Mouse (Mus musculus) myocyte (in vitro differentiated cells): ENCODE results near the gene AI661453. TPM values are rescaled to one million over a fixed set of nuclear protein-coding genes. Genes with fewer than 3 reads are reported as not detected.

Source experiments
- H3K27me3 ChIP-seq: one replicate; pipeline ENCODE4 v1.6.1; 2011; ENCODE audit not compliant: control insufficient read depth, insufficient read depth, insufficient read length
- H3K36me3 ChIP-seq: one replicate; pipeline ENCODE4 v1.6.1; 2011; ENCODE audit not compliant: control insufficient read depth, insufficient read depth
- H3K4me2 ChIP-seq: one replicate; pipeline ENCODE4 v1.6.1; 2011; ENCODE audit warnings: low read depth, control low read depth
- H3K4me3 ChIP-seq: one replicate; pipeline ENCODE4 v1.5.1; 2011; ENCODE audit warnings: mild to moderate bottlenecking, control low read depth, moderate library complexity
- H3K79me2 ChIP-seq: one replicate; pipeline ENCODE4 v1.6.1; 2011; ENCODE audit not compliant: control insufficient read depth, insufficient read depth
- H3ac ChIP-seq: one replicate; pipeline ENCODE4 v1.6.1; 2011; ENCODE audit not compliant: control insufficient read depth, insufficient read length
- CEBPB ChIP-seq: IDR thresholded peaks from 2 replicates; pipeline ENCODE4 v1.6.1; 2011; ENCODE audit warnings: mild to moderate bottlenecking, moderate library complexity; ENCODE audit not compliant: poor library complexity, insufficient read depth, severe bottlenecking
- E2F4 ChIP-seq: IDR thresholded peaks from one replicate; pipeline ENCODE4 v1.6.1; 2011; ENCODE audit warnings: mild to moderate bottlenecking, control low read depth, moderate library complexity; ENCODE audit not compliant: insufficient read depth
- MAX ChIP-seq: IDR thresholded peaks from one replicate; pipeline ENCODE4 v1.6.1; 2011; ENCODE audit warnings: low read depth, mild to moderate bottlenecking, control low read depth
- MYOD1 ChIP-seq, 3 experiments: IDR thresholded peaks; one replicate each; pipeline ENCODE4 v1.6.1; 2011; ENCODE audit warnings: control low read depth in 2 of 3, low read depth in 2 of 3, mild to moderate bottlenecking in 2 of 3, moderate library complexity in 1 of 3; ENCODE audit not compliant: insufficient read length in 2 of 3, control insufficient read depth in 1 of 3
- MYOG ChIP-seq, 3 experiments: IDR thresholded peaks; one replicate each; pipeline ENCODE4 v1.6.1; 2011; ENCODE audit warnings: control low read depth in 2 of 3, low read depth in 2 of 3, mild to moderate bottlenecking in 2 of 3; ENCODE audit not compliant: insufficient read length in 2 of 3, control insufficient read depth in 1 of 3, insufficient read depth in 1 of 3
- POLR2A ChIP-seq: IDR thresholded peaks from one replicate; pipeline ENCODE4 v1.6.1; 2011; ENCODE audit warnings: low read depth, mild to moderate bottlenecking, control low read depth, moderate library complexity; ENCODE audit not compliant: insufficient read length
- POLR2AphosphoS2 ChIP-seq: IDR thresholded peaks from one replicate; pipeline ENCODE4 v1.6.1; 2011; ENCODE audit warnings: low read depth, control low read depth; ENCODE audit not compliant: insufficient read length
- REST ChIP-seq: IDR thresholded peaks from one replicate; pipeline ENCODE4 v1.6.1; 2011; ENCODE audit warnings: mild to moderate bottlenecking, control low read depth, moderate library complexity; ENCODE audit not compliant: insufficient read depth, insufficient read length
- SRF ChIP-seq: IDR thresholded peaks from one replicate; pipeline ENCODE4 v1.6.1; 2011; ENCODE audit warnings: low read depth; ENCODE audit not compliant: control insufficient read depth, insufficient read length
- TCF12 ChIP-seq: IDR thresholded peaks from one replicate; pipeline ENCODE4 v1.6.1; 2011; ENCODE audit warnings: mild to moderate bottlenecking, control low read depth; ENCODE audit not compliant: poor library complexity, insufficient read depth, severe bottlenecking
- TCF3 ChIP-seq: IDR thresholded peaks from one replicate; pipeline ENCODE4 v1.6.1; 2011; ENCODE audit warnings: low read depth, control low read depth; ENCODE audit not compliant: insufficient read length
- USF1 ChIP-seq: IDR thresholded peaks from one replicate; pipeline ENCODE4 v1.6.1; 2011; ENCODE audit warnings: low read depth, mild to moderate bottlenecking, control low read depth, moderate library complexity
- polyA plus RNA-seq: library from polyadenylated mRNA; unstranded; fragments of >200 nt; fragmentation: generic; extraction: Trizol; gene quantifications from one replicate; pipeline ENCODE4 v1.2.1, GENCODE M21; 2012; ENCODE audit warnings: missing spikeins

Gene AI661453
- polyA plus RNA-seq, 1 experiment, result 0.08 TPM

DNA sequence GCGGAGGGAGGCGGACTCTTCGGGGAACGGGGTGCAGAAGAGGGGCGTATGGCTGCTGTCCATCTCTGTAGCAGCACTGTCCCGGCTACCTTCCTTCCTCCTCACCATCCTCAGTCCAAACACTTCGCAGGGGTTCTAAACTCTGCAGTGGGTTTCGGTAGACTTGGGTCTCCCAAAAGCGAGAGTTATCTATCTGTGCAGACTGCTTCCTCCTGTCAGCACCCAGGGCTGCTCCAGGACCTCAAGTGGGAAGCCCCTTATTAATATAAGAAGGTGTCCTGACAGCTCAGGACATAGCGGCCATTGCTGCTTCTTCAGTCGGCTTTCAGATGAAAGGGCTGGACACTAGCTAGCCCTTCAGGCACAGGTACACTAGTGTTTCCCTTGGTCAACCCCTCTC, 28.6 kb downstream of the AI661453 start:
- Histone ChIP-seq H3K36me3 (no peaks in the 10 kb centered on the region), H3K27me3 (peaks cover 60% of the 10 kb centered on the region), H3ac (no peak overlapping the region), H3K79me2 (no peaks in the 10 kb centered on the region), H3K4me2 (no peak overlapping the region), H3K4me3 (no peak overlapping the region)
- no peak for TF ChIP-seq CEBPB
- TF ChIP-seq MYOG (IDR thresholded peaks at IDR 0.05; ENCODE audit: control insufficient read depth in 1 of 3, insufficient read depth in 1 of 3, insufficient read length in 2 of 3, low read depth in 2 of 3), result no peak
- TF ChIP-seq POLR2A, result no peak
- no peak for TF ChIP-seq TCF3
- no peak for TF ChIP-seq MAX
- TF ChIP-seq REST, result no peak
- TF ChIP-seq POLR2AphosphoS2, result no peak
- TF ChIP-seq MYOD1 (IDR thresholded peaks at IDR 0.05; ENCODE audit: control insufficient read depth in 1 of 3, insufficient read length in 2 of 3, low read depth in 2 of 3), result no peak
- no peak for TF ChIP-seq SRF
- TF ChIP-seq USF1, result no peak
- TF ChIP-seq TCF12, result no peak
- TF ChIP-seq E2F4, result no peak

GRCm38 (mm10) chr17:47466284-47466683, 29.9 kb downstream of the AI661453 start:
- no peak overlapping the region for H3K4me2 ChIP-seq
- TF ChIP-seq MAX, result no peak
- TF ChIP-seq TCF3, result no peak
- TF ChIP-seq TCF12, result no peak
- no peak for TF ChIP-seq USF1
- TF ChIP-seq E2F4, result no peak
- no peak for TF ChIP-seq POLR2AphosphoS2
- TF ChIP-seq POLR2A, result no peak
- no peak overlapping the region for H3K4me3 ChIP-seq
- peaks cover 59% of the 10 kb centered on the region for H3K27me3 ChIP-seq
- no peak overlapping the region for H3ac ChIP-seq
- H3K79me2 ChIP-seq, result no peaks in the 10 kb centered on the region
- H3K36me3 ChIP-seq, result no peaks in the 10 kb centered on the region

DNA sequence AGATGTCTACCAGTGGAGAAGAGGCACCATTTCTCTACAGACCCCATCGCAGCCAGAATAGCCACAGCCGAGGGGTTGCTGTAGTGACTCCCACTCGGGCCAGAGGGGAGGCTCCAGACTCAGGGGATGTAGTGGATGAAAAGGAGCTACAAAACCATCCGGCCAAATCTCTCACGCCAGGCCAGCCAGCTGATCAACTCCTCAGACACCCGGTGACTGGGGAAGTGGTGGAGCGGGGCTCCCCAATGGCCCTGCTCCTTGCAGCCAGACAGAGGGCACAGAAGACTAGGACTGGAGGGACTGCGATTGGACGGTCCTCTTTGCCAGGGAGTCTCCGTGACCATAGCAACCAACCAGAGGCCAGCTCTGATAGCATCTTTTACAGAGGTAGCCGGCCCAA, 31.2 kb downstream of the AI661453 start:
- Histone ChIP-seq H3K4me2 (no peak overlapping the region), H3K27me3 (peaks cover 59% of the 10 kb centered on the region)

DNA sequence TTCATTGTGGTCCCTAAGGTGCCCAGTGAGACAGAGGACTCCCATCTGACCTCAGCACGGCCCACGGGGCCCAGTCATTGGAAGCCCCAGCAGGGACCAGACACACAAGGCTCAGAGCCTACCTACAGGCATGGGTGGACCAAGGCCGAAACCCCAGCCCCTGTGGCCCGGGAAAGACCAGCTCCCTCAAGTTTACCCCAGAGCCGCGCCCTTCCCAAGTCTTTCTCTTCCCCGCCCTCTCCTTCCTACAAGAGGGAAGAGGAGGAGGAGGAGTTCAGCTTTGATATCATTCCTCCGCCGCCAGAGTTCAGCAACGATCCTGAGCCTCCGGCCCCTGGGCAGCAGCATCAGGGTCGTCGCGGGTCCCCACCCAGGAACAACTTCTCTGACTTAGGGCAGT, 31.6 kb downstream of the AI661453 start:
- Histone ChIP-seq H3ac (no peak overlapping the region), H3K79me2 (no peaks in the 10 kb centered on the region), H3K4me3 (no peak overlapping the region), H3K36me3 (no peaks in the 10 kb centered on the region), H3K27me3 (peaks cover 59% of the 10 kb centered on the region), H3K4me2 (no peak overlapping the region)
- TF ChIP-seq SRF (no peak), MAX (no peak), REST (no peak), TCF3 (no peak), E2F4 (no peak)

More for the DNA sequence above, 31.2 kb downstream of the AI661453 start:
- TF ChIP-seq USF1, result no peak
- no peak for TF ChIP-seq MYOG (IDR thresholded peaks at IDR 0.05; ENCODE audit: control insufficient read depth in 1 of 3, insufficient read depth in 1 of 3, insufficient read length in 2 of 3, low read depth in 2 of 3)
- no peak for TF ChIP-seq CEBPB
- TF ChIP-seq TCF12, result no peak
- TF ChIP-seq MAX, result no peak
- no peak overlapping the region for H3K4me3 ChIP-seq
- H3K79me2 ChIP-seq, result no peaks in the 10 kb centered on the region
- no peak overlapping the region for H3ac ChIP-seq
- H3K36me3 ChIP-seq, result no peaks in the 10 kb centered on the region

- TF ChIP-seq POLR2A (no peak), REST (no peak), SRF (no peak), USF1 (no peak), MYOD1 (IDR thresholded peaks at IDR 0.05; ENCODE audit: control insufficient read depth in 1 of 3, insufficient read length in 2 of 3, low read depth in 2 of 3) (no peak), POLR2AphosphoS2 (no peak)
- Histone ChIP-seq H3K79me2 (no peaks in the 10 kb centered on the region), H3ac (no peak overlapping the region), H3K4me2 (no peak overlapping the region), H3K4me3 (no peak overlapping the region), H3K27me3 (peaks cover 59% of the 10 kb centered on the region), H3K36me3 (no peaks in the 10 kb centered on the region)
Measured at GRCm38 (mm10) chr17:47468466-47468865, 32.1 kb downstream of the AI661453 start.

- Histone ChIP-seq H3K4me3 (no peak overlapping the region), H3K36me3 (no peaks in the 10 kb centered on the region), H3K79me2 (no peaks in the 10 kb centered on the region), H3K4me2 (no peak overlapping the region), H3ac (no peak overlapping the region), H3K27me3 (peaks cover 47% of the 10 kb centered on the region)
- TF ChIP-seq TCF3 (no peak), MYOG (IDR thresholded peaks at IDR 0.05; ENCODE audit: control insufficient read depth in 1 of 3, insufficient read depth in 1 of 3, insufficient read length in 2 of 3, low read depth in 2 of 3) (no peak), SRF (no peak), USF1 (no peak), MYOD1 (IDR thresholded peaks at IDR 0.05; ENCODE audit: control insufficient read depth in 1 of 3, insufficient read length in 2 of 3, low read depth in 2 of 3) (no peak), POLR2AphosphoS2 (no peak), REST (no peak), POLR2A (no peak), TCF12 (no peak), MAX (no peak), CEBPB (no peak), E2F4 (no peak)
Measured at GRCm38 (mm10) chr17:47469642-47470041, 33.2 kb downstream of the AI661453 start.
